Mouse (Mus musculus): ENCODE results near the gene Cnnm2. TPM values are rescaled to one million over a fixed set of nuclear protein-coding genes. Genes with fewer than 3 reads are reported as not detected.
"Not testable (repeated sequence)": the region's sequence is repeated elsewhere in the genome, so short reads cannot be mapped to it uniquely, and the experiment has no call there.

The Cnnm2 gene
- polyA plus RNA-seq, 1 experiment, result 9.8 TPM

DNA sequence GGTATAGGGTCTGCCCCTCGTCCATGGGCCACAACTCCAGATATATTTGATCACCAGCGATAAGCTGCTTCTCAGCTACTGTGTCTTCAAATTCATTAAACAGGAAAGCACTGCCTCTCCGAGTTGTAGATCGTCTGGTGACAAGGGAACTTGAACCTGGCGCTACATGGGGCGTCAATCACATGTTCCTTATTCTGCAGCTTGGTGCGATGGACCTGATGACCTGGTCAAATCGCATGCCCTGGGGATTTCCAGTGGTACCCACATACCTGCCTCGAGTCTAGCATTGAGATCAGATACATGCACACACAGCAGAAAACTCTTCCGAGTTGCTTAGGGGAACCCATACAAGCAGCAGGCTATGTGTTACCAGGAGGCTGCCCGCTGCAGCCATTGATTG, 8.4 kb downstream of the Cnnm2 start:
- Histone ChIP-seq H3K27ac (ENCODE audit: insufficient read depth, low read length) (no peak overlapping the region), H3K4me3 (ENCODE audit: insufficient read depth, low read length) (no peak overlapping the region), H3K4me1 (ENCODE audit: control insufficient read depth, insufficient read depth, low read length) (no peaks in the 10 kb centered on the region)
- TF ChIP-seq POLR2A (IDR thresholded peaks at IDR 0.05; ENCODE audit: low read depth, low read length), result no peak
- no peak for TF ChIP-seq CTCF (IDR thresholded peaks at IDR 0.05; ENCODE audit: borderline replicate concordance, insufficient read depth, low read length)

DNA sequence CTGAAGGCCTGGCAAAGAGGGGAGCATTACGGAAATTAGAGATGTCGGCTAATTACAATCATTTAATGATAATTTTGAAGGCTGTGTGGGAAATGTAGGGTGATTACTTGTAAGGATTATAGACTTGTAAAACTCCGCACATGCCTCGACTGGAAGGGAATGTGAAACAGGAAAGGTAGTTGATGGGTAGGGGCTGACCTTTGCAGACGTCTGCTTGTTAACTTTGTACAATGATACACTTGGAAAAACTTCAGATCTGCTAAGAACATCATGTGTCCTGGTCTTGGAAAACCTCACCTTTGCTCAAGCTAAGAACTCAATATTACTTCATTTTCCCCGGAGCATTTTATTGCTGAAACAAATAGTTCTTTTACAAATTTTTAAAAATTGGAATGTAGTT, 10.4 kb downstream of the Cnnm2 start:
- no peak overlapping the region for H3K4me3 ChIP-seq (ENCODE audit: insufficient read depth, low read length)
- no peaks in the 10 kb centered on the region for H3K4me1 ChIP-seq (ENCODE audit: control insufficient read depth, insufficient read depth, low read length)
- H3K27ac ChIP-seq (ENCODE audit: insufficient read depth, low read length), result no peak overlapping the region
- TF ChIP-seq POLR2A (IDR thresholded peaks at IDR 0.05; ENCODE audit: low read depth, low read length), result no peak
- no peak for TF ChIP-seq CTCF (IDR thresholded peaks at IDR 0.05; ENCODE audit: borderline replicate concordance, insufficient read depth, low read length)

DNA sequence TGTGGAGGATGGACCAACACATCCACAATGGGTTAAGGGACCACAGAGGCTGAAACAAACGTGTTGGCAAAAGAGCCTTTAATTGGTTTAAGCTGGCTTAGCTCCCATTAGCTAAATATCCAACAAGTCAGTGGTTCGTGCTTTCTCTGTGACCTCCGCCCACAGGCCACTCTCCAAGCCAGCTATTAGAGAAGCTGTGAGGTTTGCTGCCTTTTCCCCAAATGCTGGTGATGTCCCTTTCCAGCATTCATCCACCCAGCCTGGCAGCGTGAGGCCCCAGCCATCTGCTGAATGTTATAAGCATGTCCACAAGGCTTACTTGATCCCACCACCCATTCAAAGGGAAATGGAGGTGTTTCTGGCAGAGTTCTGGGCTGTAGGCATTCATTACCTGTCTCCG, 15.0 kb downstream of the Cnnm2 start:
- Histone ChIP-seq H3K27ac (ENCODE audit: insufficient read depth, low read length) (no peak overlapping the region), H3K4me1 (ENCODE audit: control insufficient read depth, insufficient read depth, low read length) (no peaks in the 10 kb centered on the region), H3K4me3 (ENCODE audit: insufficient read depth, low read length) (no peak overlapping the region)
- TF ChIP-seq POLR2A (IDR thresholded peaks at IDR 0.05; ENCODE audit: low read depth, low read length) (no peak), CTCF (IDR thresholded peaks at IDR 0.05; ENCODE audit: borderline replicate concordance, insufficient read depth, low read length) (no peak)

DNA sequence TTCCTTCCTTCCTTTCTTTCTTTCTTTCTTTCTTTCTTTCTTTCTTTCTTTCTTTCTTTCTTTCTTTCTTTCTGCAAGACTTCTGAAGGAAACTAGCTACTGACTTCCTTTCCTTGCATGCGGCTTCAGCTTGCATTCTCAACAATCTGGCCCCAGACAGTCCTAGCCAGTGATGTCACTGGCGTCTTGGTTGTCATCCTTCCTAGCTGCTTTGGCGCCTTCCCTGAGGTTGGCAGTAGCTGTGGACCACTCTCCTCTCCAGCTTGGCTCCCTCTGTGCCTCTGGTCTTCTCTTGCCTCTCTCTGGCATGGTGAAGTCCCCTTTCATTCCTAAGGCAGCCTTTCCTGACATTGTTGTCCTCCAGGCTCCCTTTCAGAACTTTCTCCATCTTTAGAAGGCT, 15.5 kb downstream of the Cnnm2 start:
- no peak for TF ChIP-seq CTCF (IDR thresholded peaks at IDR 0.05; ENCODE audit: borderline replicate concordance, insufficient read depth, low read length)
- no peak for TF ChIP-seq POLR2A (IDR thresholded peaks at IDR 0.05; ENCODE audit: low read depth, low read length)
- Histone ChIP-seq H3K27ac (ENCODE audit: insufficient read depth, low read length) (no peak overlapping the region), H3K4me3 (ENCODE audit: insufficient read depth, low read length) (no peak overlapping the region), H3K4me1 (ENCODE audit: control insufficient read depth, insufficient read depth, low read length) (no peaks in the 10 kb centered on the region)

DNA sequence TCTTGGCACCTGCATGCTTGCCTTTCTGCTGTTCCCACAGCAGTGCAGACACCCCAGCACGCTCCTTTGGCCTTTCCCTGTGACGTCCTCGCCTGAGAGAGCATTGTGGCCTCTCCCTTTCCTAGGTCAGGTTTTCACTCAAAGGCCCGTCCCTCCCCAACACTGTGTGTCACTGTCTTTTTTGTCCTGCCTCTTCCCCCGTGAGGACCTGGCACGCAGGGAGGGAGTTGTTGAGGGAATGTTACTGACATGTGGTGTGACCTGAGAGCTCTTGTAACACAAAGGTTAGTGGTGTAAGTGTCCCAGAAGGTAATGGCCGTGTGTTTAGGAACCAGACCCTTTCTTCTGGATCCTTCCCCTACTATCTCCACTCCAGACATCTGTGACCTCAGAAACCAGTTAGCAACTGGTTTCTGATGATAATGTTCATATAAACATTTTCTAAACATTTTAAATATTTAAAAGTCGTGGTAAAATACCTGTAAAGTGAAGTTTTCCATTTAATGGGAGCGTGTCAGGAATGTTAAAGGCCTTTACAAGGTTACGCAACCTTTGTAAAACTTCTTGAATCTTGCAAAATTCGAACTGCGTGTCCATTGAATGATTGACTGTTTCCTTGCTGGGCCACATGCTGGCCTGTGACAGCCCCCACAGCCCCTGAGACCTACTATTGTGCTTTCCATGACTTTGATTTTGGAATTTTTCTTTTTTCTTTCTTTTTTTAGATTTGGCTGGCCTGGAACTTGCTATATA, 16.7 kb downstream of the Cnnm2 start:
- no peak overlapping the region for H3K27ac ChIP-seq (ENCODE audit: insufficient read depth, low read length)
- TF ChIP-seq CTCF (IDR thresholded peaks at IDR 0.05; ENCODE audit: borderline replicate concordance, insufficient read depth, low read length), result no peak
- no peak for TF ChIP-seq POLR2A (IDR thresholded peaks at IDR 0.05; ENCODE audit: low read depth, low read length)
- H3K4me1 ChIP-seq (ENCODE audit: control insufficient read depth, insufficient read depth, low read length), result no peaks in the 10 kb centered on the region
- H3K4me3 ChIP-seq (ENCODE audit: insufficient read depth, low read length), result no peak overlapping the region

DNA sequence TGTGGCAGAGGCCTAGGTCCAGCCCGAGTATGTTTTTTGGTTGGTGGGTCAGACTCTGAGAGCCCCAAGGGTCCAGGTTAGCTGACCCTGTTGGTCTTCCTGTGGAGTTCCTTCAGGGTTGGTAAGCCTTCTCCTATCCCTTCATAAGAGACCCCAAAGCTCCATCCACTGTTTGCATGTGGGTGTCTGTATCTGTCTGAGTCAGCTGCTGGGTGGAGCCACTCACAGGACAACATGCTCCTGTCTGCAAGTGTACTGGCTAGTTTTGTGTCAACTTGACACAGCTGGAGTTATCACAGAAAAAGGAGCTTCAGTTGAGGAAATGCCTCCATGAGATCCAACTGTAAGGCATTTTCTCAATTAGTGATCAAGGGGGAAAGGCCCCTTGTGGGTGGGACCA, 17.7 kb downstream of the Cnnm2 start:
- H3K4me3 ChIP-seq (ENCODE audit: insufficient read depth, low read length); H3K27ac ChIP-seq (ENCODE audit: insufficient read depth, low read length): not testable (repeated sequence)

DNA sequence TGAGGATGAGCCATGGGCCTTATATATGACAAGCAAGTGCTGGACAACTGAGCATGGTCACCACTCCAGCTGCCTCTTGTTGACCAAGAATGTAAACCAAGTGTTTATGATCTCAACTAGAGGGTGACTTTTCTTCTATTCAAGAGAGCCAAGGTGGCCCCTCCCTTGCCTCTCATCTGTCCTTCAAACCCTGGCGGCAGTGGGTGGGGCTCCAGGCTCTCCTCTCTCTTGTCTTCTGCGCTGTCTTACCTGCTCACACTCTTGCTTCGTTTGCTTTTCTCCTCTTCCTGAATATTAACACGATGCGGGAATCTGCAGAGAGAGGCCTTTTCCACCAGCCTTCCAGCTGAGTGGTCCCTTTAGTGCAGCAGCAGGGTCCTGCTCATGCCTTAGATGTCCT, 22.6 kb downstream of the Cnnm2 start:
- H3K27ac ChIP-seq (ENCODE audit: insufficient read depth, low read length), result no peak overlapping the region
- no peaks in the 10 kb centered on the region; the same call in 1 of the 2 replicates for H3K4me1 ChIP-seq (ENCODE audit: control insufficient read depth, insufficient read depth, low read length)
- no peak overlapping the region for H3K4me3 ChIP-seq (ENCODE audit: insufficient read depth, low read length)
- TF ChIP-seq POLR2A (IDR thresholded peaks at IDR 0.05; ENCODE audit: low read depth, low read length) (no peak), CTCF (IDR thresholded peaks at IDR 0.05; ENCODE audit: borderline replicate concordance, insufficient read depth, low read length) (no peak)

More for the DNA sequence above, 17.7 kb downstream of the Cnnm2 start:
- H3K4me1 ChIP-seq (ENCODE audit: control insufficient read depth, insufficient read depth, low read length), result not testable (repeated sequence)

DNA sequence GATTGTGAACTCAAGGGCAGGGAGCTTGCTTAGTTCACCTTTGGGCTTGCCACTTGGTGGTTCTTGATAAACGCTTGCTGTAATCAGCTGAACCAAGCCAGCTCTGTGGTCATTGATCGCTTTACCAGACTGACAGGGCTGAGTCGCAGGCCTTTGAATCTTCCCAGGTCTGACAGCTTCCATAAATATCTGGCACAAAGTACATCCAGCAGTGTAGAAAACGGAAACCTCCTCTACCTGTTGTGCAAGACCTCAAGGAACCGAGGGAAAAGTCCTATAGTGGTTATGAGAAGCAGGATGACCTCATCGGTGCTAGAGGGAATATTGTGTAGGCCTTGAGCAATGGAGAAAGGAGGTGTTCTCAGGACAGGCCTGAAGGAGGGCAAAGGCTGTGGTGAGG, 23.1 kb downstream of the Cnnm2 start:
- no peak overlapping the region for H3K27ac ChIP-seq (ENCODE audit: insufficient read depth, low read length)
- TF ChIP-seq CTCF (IDR thresholded peaks at IDR 0.05; ENCODE audit: borderline replicate concordance, insufficient read depth, low read length) (no peak), POLR2A (IDR thresholded peaks at IDR 0.05; ENCODE audit: low read depth, low read length) (no peak)
- H3K4me1 ChIP-seq (ENCODE audit: control insufficient read depth, insufficient read depth, low read length), result no peaks in the 10 kb centered on the region; the same call in 1 of the 2 replicates

DNA sequence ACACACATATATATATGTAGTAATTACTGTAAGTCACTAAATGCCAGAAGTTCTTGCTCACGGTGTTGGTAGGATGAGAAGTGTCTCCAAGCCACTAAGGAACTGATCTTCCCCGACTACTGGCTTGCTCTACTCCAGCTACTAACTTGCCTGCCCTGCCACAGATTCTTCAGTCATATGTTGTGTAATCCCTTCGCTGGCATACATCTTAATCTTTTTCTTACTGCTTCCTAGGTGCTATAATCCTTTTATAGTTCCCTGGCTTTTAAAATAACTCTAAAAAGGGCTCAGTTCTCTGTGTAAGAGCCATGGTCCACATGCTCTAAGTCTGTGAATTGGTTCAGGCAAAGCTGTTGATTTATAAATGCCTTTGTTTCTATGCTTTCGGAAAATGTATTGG, 24.2 kb downstream of the Cnnm2 start:
- H3K4me3 ChIP-seq (ENCODE audit: insufficient read depth, low read length), result no peak overlapping the region
- H3K27ac ChIP-seq (ENCODE audit: insufficient read depth, low read length), result no peak overlapping the region
- no peaks in the 10 kb centered on the region; the same call in 1 of the 2 replicates for H3K4me1 ChIP-seq (ENCODE audit: control insufficient read depth, insufficient read depth, low read length)
- TF ChIP-seq POLR2A (IDR thresholded peaks at IDR 0.05; ENCODE audit: low read depth, low read length), result no peak
- TF ChIP-seq CTCF (IDR thresholded peaks at IDR 0.05; ENCODE audit: borderline replicate concordance, insufficient read depth, low read length), result no peak

More for the DNA sequence above, 23.1 kb downstream of the Cnnm2 start:
- H3K4me3 ChIP-seq (ENCODE audit: insufficient read depth, low read length), result no peak overlapping the region

DNA sequence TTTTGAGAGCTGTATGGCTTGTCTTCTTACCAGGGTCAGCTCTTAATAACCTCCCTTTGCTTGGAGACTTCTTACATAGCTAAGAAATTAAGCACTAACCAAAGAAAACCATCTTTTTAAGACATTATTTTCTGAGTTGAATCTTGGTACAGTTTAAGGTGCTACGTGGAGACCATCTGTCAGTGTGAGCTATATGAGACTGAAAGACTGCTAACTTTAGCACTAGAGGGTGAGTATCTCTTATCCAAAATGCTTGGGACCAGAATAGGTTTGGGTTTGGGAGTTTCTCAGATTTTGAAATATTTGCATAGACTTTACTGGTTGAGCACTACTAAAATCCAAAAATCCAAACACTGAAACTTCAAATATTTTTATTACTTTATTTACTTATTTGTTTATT, 28.4 kb downstream of the Cnnm2 start:
- TF ChIP-seq CTCF (IDR thresholded peaks at IDR 0.05; ENCODE audit: borderline replicate concordance, insufficient read depth, low read length), result no peak
- TF ChIP-seq POLR2A (IDR thresholded peaks at IDR 0.05; ENCODE audit: low read depth, low read length), result no peak
- H3K27ac ChIP-seq (ENCODE audit: insufficient read depth, low read length), result no peak overlapping the region
- H3K4me3 ChIP-seq (ENCODE audit: insufficient read depth, low read length), result no peak overlapping the region
- peaks cover 8% of the 10 kb centered on the region for H3K4me1 ChIP-seq (ENCODE audit: control insufficient read depth, insufficient read depth, low read length)

Data from embryonic fibroblast, embryonic 13.5 days (primary cell).